Mouse (Mus musculus) neural tube, embryonic 14.5 days (tissue): ENCODE results near the gene Zfp74. TPM values are rescaled to one million over a fixed set of nuclear protein-coding genes. Genes with fewer than 3 reads are reported as not detected.

Experiments
- ATAC-seq: fragments of 200-750 bp; cut with Nextera tagmentation; 2 replicates; pipeline ENCODE4 v1.8.0; 2017; ENCODE audit warnings: low read depth, mild to moderate bottlenecking, moderate TSS enrichment, moderate library complexity
- H3K27ac ChIP-seq: fragments of 300-500 bp; sonication (generic); 2 replicates; pipeline ENCODE4 v1.5.1; 2014; ENCODE audit warnings: low read depth, mild to moderate bottlenecking, control low read depth, low read length, moderate library complexity, mixed read lengths
- H3K27me3 ChIP-seq: fragments of 300-500 bp; sonication (generic); 2 replicates; pipeline ENCODE4 v1.6.1; 2014; ENCODE audit warnings: low read length; ENCODE audit not compliant: control insufficient read depth, insufficient read depth
- H3K36me3 ChIP-seq: fragments of 300-500 bp; sonication (generic); 2 replicates; pipeline ENCODE4 v1.6.1; 2014; ENCODE audit warnings: low read length, mixed read lengths; ENCODE audit not compliant: control insufficient read depth, insufficient read depth
- H3K4me1 ChIP-seq: fragments of 300-500 bp; sonication (generic); 2 replicates; pipeline ENCODE4 v1.6.1; 2014; ENCODE audit warnings: low read length; ENCODE audit not compliant: control insufficient read depth, insufficient read depth
- H3K4me2 ChIP-seq: fragments of 300-500 bp; sonication (generic); 2 replicates; pipeline ENCODE4 v1.6.1; 2014; ENCODE audit warnings: mild to moderate bottlenecking, low read depth, low read length, control low read depth
- H3K4me3 ChIP-seq: fragments of 300-500 bp; sonication (generic); 2 replicates; pipeline ENCODE4 v1.5.1; 2014; ENCODE audit warnings: low read depth, low read length, control low read depth, mixed read lengths
- H3K9ac ChIP-seq: fragments of 300-500 bp; sonication (generic); replicated peaks from 2 replicates; pipeline ENCODE4 v1.6.1; 2014; ENCODE audit warnings: low read depth, mild to moderate bottlenecking, control low read depth, low read length, mixed read lengths
- H3K9me3 ChIP-seq: fragments of 300-500 bp; sonication (generic); 2 replicates; pipeline ENCODE4 v1.6.1; 2016; ENCODE audit warnings: low read length; ENCODE audit not compliant: control insufficient read depth
- WGBS: fragments of 180-500 bp; shearing (Covaris S2); extraction: QIAGEN DNeasy Blood & Tissue Kit; methylation state at CpG from one replicate; pipeline ENCODE4 v1.1.7; 2014; 5-methylcytosine and 5-hydroxymethylcytosine counted together
- microRNA-seq: library from miRNA; unstranded; fragments of <30 nt; microRNA quantifications from one replicate; pipeline ENCODE4, GENCODE M21; 2016
- polyA plus RNA-seq: library from polyadenylated mRNA; unstranded; fragments of >200 nt; fragmentation: Nextera tagmentation; extraction: Ambion mirVana; gene quantifications from 2 replicates; pipeline ENCODE4 v1.2.1, GENCODE M21; 2014

Gene Zfp74
- polyA plus RNA-seq, 1 experiment from 2014 or later, result 25.3 TPM

DNA sequence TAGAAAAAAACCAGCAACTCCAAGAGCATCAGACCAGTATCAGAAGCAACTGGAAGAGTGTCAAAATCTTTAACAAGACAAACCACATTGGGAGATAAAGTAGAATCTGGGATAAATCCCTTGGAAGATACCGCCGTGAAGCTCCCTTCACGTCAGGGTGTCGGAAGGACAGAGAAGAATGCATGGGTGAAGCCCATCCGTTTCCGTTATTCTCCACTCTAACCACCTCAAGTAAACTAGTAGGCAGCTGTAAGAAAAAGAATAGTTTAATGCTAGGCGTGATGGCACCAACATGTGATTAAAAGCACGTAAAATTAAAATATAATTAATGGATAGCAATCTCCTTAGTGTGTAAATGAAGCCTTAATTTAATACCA, 47.2 kb downstream of the Zfp74 start:
- 13% methylated on average over 8 of the region's 8 CpGs for WGBS
- Histone ChIP-seq H3K4me2 (peak overlapping the region; percentile 64), H3K9me3 (no peaks in the 10 kb centered on the region), H3K4me3 (peak overlapping the region; percentile 61), H3K27me3 (no peaks in the 10 kb centered on the region), H3K9ac (peak overlapping the region; percentile 60), H3K4me1 (peaks cover 15% of the 10 kb centered on the region), H3K36me3 (no peaks in the 10 kb centered on the region), H3K27ac (peak overlapping the region; percentile 97)
- ATAC-seq, result peak; percentile 16; the same call in 1 of the 2 replicates

DNA sequence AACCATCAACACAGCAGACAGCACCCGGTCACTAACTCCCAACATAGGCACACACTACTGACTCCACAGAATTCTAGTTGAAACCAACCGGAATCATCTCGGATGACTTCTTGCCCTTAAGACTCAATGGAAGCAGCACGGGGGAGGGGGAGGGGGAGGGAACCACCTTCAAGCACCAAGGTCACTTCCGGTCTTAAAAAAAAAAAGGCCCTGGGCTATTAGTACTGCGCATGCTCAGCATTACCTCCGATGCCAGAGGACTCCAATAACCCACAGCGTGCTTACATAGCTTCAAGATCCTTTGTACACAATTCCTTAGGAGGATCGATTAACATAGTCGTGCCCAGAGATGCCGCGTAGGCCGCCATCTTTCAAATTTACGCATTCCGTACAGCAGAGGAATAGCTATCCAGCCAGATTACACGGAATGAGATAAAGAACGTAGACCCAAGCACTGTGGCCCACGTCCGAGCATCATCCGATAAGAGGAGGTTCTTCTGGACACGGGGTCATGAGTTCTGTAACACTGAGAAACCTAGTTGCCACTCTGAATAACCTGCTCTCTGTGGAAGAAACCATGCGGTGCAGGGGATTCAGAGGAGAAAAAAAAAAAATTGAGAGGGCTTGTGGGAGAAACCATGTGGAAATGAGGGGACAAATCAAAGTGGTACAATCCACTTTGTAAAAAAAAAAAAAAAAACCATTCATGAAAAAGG, 47.8 kb downstream of the Zfp74 start, which contains the start of gene Zfp27:
Zfp27 (minus strand) TSS at position 607 of the 716 bp plus-strand sequence.
- H3K27ac ChIP-seq, result peak within 1 kb of the TSS; percentile 97
- peak within 1 kb of the TSS; percentile 60 for H3K9ac ChIP-seq
- peaks cover 15% of the 10 kb centered on the region for H3K4me1 ChIP-seq
- peak; percentile 89 for ATAC-seq
- WGBS, result under 1% methylated on average over 22 of the region's 22 CpGs
- H3K36me3 ChIP-seq, result no peaks in the 10 kb centered on the region; the same call in 1 of the 2 replicates
- peak within 1 kb of the TSS; percentile 61 for H3K4me3 ChIP-seq
- H3K4me2 ChIP-seq, result peak within 1 kb of the TSS; percentile 64
- H3K9me3 ChIP-seq, result no peaks in the 10 kb centered on the region
- no peaks in the 10 kb centered on the region for H3K27me3 ChIP-seq

DNA sequence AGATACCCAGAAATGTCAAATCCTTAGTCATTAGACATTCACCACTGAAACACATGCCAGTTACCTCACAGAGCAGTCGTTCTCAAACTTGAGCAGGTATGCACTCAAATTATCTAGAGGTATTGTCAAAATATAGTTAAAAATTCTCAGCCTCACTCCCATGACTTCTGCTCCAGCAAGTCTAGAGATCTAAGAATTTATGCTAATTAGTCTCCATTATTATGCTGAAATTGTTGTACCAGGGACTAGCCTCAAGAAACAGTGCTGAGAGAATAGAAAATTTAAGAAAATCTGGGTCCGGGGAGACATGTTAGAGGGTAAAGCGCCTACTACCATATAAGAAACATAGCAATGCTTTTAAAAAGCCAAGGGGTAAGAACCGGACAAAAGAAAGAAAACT, 49.8 kb downstream of the Zfp74 start:
- no peak overlapping the region for H3K9ac ChIP-seq

DNA sequence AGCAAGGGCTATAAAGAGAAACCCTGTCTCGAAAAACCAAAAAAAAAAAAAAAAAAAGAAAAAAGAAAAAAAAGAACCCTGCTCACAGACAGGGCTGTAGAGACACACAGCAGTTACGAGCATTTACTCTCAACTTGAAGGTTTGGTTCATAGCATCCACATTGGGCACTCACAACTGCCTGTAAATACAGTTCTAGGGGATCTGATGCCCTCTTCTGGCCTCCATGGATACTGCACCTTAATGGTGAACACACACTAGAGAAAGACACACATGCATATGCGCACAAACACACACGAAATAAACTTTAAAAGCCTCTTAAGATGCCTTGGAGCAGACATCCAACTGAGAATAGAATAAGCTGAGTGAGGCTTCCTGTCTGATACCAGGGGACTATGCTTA, 55.5 kb downstream of the Zfp74 start:
- no peaks in the 10 kb centered on the region for H3K4me1 ChIP-seq
- no peak for ATAC-seq
- no peak overlapping the region for H3K4me3 ChIP-seq
- H3K9ac ChIP-seq, result no peak overlapping the region
- H3K9me3 ChIP-seq, result peaks cover 18% of the 10 kb centered on the region
- H3K36me3 ChIP-seq, result peaks cover 55% of the 10 kb centered on the region
- no peak overlapping the region for H3K4me2 ChIP-seq
- 93% methylated on average over 4 of the region's 4 CpGs for WGBS
- H3K27ac ChIP-seq, result no peak overlapping the region
- no peaks in the 10 kb centered on the region for H3K27me3 ChIP-seq

More for the DNA sequence above, 49.8 kb downstream of the Zfp74 start:
- Histone ChIP-seq H3K4me1 (peaks cover 5% of the 10 kb centered on the region; the same call in 1 of the 2 replicates), H3K27me3 (no peaks in the 10 kb centered on the region), H3K27ac (no peak overlapping the region), H3K4me3 (no peak overlapping the region), H3K4me2 (no peak overlapping the region), H3K9me3 (no peaks in the 10 kb centered on the region), H3K36me3 (peaks cover 8% of the 10 kb centered on the region; the same call in 1 of the 2 replicates)
- 96% methylated on average over 4 of the region's 4 CpGs for WGBS
- no peak for ATAC-seq

DNA sequence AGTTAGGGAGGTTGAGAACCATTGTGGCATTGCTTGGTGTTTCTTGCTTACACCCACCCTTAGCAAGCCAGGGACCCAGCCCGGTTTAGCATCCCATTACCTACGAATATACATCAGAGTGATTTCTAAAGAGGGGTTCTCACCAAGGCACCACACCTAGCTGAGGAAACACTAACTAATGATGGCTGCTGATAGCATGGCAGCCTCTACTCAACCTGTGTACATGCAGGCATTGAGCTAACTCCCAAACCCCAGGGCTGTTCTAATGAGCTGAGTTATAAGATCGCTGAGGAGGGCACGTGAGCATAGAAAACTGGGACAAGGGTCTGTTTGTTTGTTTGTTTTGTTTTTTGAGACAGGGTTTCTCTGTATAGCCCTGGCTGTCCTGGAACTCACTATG, 61.1 kb downstream of the Zfp74 start:
- over 99% methylated on average over 4 of the region's 4 CpGs for WGBS
- no peak overlapping the region for H3K4me3 ChIP-seq
- no peak for ATAC-seq
- H3K9me3 ChIP-seq, result peaks cover 25% of the 10 kb centered on the region
- H3K9ac ChIP-seq, result no peak overlapping the region
- no peaks in the 10 kb centered on the region for H3K27me3 ChIP-seq
- no peaks in the 10 kb centered on the region for H3K4me1 ChIP-seq
- H3K36me3 ChIP-seq, result peaks cover 64% of the 10 kb centered on the region
- no peak overlapping the region for H3K4me2 ChIP-seq
- no peak overlapping the region for H3K27ac ChIP-seq

DNA sequence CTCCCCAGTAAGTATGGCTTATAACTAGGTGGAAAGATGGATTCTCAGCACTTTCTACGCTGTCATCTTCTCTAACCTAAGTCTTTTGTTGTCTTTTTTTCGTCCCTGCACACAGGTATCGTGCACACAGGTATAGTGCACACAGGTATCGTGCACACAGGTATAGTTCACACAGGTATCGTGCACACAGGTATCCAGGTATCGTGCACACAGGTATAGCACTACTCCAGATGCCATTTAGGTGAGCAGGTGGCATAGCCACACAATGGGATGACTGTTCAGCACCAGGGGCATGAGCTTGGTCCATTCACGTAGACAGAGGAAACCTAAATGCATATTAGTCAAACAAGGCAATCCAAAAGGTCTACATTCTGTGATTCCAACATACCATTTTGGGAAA, 63.4 kb downstream of the Zfp74 start:
- Histone ChIP-seq H3K9me3 (peaks cover 30% of the 10 kb centered on the region), H3K4me1 (no peaks in the 10 kb centered on the region), H3K27ac (no peak overlapping the region), H3K27me3 (no peaks in the 10 kb centered on the region), H3K4me2 (no peak overlapping the region), H3K9ac (no peak overlapping the region), H3K4me3 (no peak overlapping the region), H3K36me3 (peaks cover 47% of the 10 kb centered on the region)
- ATAC-seq, result no peak
- 97% methylated on average over 7 of the region's 7 CpGs for WGBS

DNA sequence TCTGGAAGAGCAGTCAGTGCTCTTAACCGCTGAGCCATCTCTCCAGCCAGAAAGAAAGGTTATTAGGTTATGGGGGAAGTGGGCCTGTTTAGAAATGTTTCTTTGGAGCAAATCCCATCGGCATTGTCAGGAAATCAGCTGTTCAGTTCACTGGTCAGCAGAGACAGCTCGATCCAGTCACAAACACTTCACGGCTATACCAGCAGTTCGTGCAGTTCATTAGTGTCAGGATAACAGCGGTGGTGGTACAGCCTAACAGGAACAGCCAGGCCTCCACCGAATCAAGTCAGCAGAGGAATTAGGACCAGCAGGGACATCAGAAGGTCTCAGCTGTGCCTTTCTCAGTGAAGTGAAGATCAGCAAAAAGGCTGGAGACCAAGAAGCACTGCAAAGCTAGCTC, 73.0 kb downstream of the Zfp74 start:
- no peak overlapping the region for H3K27ac ChIP-seq
- no peaks in the 10 kb centered on the region for H3K4me1 ChIP-seq
- H3K9ac ChIP-seq, result no peak overlapping the region
- peaks cover 4% of the 10 kb centered on the region; the same call in 1 of the 2 replicates for H3K9me3 ChIP-seq
- ATAC-seq, result no peak
- H3K4me2 ChIP-seq, result no peak overlapping the region
- 92% methylated on average over 7 of the region's 7 CpGs for WGBS
- no peak overlapping the region for H3K4me3 ChIP-seq
- H3K36me3 ChIP-seq, result peaks cover 2% of the 10 kb centered on the region; the same call in 1 of the 2 replicates
- no peaks in the 10 kb centered on the region for H3K27me3 ChIP-seq

Small RNA genes within 50 kb of the gene (microRNA-seq; reads per million reads assigned to microRNA genes)
- not detected for gene Mir7668

Other genes starting within 250 kb of the Zfp74 start
- 0.18 and 0.19 TPM in 2 replicates for gene Catsperg2, start 227.1 kb downstream of the Zfp74 start, polyA plus RNA-seq
- gene Zfp84, start 185.5 kb downstream of the Zfp74 start, polyA plus RNA-seq, result 18.5 and 20.7 TPM in 2 replicates
- gene Zfp30, start 170.1 kb downstream of the Zfp74 start, polyA plus RNA-seq, result 13.9 and 15.2 TPM in 2 replicates
- gene Zfp790, start 138.0 kb downstream of the Zfp74 start, polyA plus RNA-seq, result 28.7 and 36.4 TPM in 2 replicates
- 13.4 and 16.0 TPM in 2 replicates for gene Zfp940, start 100.4 kb downstream of the Zfp74 start, polyA plus RNA-seq
- 24.2 and 28.3 TPM in 2 replicates for gene Zfp420, start 94.1 kb downstream of the Zfp74 start, polyA plus RNA-seq
- gene Zfp27, start 47.5 kb downstream of the Zfp74 start, polyA plus RNA-seq, result 17.0 and 19.5 TPM in 2 replicates
- 7.7 and 9.7 TPM in 2 replicates for gene Zfp383, start 45.9 kb downstream of the Zfp74 start, polyA plus RNA-seq
- 4.0 and 5.5 TPM in 2 replicates for gene Zfp568, start 29.9 kb upstream of the Zfp74 start, polyA plus RNA-seq
- gene Zfp14, start 97.3 kb upstream of the Zfp74 start, polyA plus RNA-seq, result 13.4 and 13.7 TPM in 2 replicates
- 10.2 and 11.0 TPM in 2 replicates for gene Zfp82, start 118.8 kb upstream of the Zfp74 start, polyA plus RNA-seq
- 2.1 and 4.3 TPM in 2 replicates for gene Gm26920, start 136.3 kb upstream of the Zfp74 start, polyA plus RNA-seq
- 13.8 and 17.1 TPM in 2 replicates for gene Zfp566, start 136.4 kb upstream of the Zfp74 start, polyA plus RNA-seq
- gene Zfp260, start 140.7 kb upstream of the Zfp74 start, polyA plus RNA-seq, result 87.8 and 102 TPM in 2 replicates
- gene Zfp382, start 167.9 kb upstream of the Zfp74 start, polyA plus RNA-seq, result 13.5 and 14.4 TPM in 2 replicates
- 9.9 and 17.6 TPM in 2 replicates for gene Zfp146, start 215.7 kb upstream of the Zfp74 start, polyA plus RNA-seq
- 4.7 and 5.9 TPM in 2 replicates for gene Cox7a1, start 230.1 kb upstream of the Zfp74 start, polyA plus RNA-seq
- gene Capns1, start 244.7 kb upstream of the Zfp74 start, polyA plus RNA-seq, result 61.7 and 63.1 TPM in 2 replicates